Mouse (Mus musculus) ovary, postnatal 36 days (tissue): ENCODE results near the gene Nrxn3.

Source experiments
- DNase-seq: peaks from one replicate; pipeline ENCODE4 v3.0.0; 2022; ENCODE audit warnings: low spot score, mixed read lengths

Gene Nrxn3

GRCm38 (mm10) chr12:90131927-90132869 is 1409.5 kb downstream of the Nrxn3 start:
- no peak for DNase-seq

- DNase-seq, result no peak
These were observed 1419.3 kb downstream of the Nrxn3 start for GRCm38 (mm10) chr12:90142011-90142410.

GRCm38 (mm10) chr12:90144247-90144646 is 1421.6 kb downstream of the Nrxn3 start:
- no peak for DNase-seq

GRCm38 (mm10) chr12:90158131-90158772 is 1435.6 kb downstream of the Nrxn3 start:
- DNase-seq, result no peak

- DNase-seq, result no peak
These were observed 1437.2 kb downstream of the Nrxn3 start for GRCm38 (mm10) chr12:90159911-90160310.

- no peak for DNase-seq
These were observed 1443.4 kb downstream of the Nrxn3 start for GRCm38 (mm10) chr12:90166118-90166517.

GRCm38 (mm10) chr12:90181566-90181965 is 1458.9 kb downstream of the Nrxn3 start:
- no peak for DNase-seq

GRCm38 (mm10) chr12:90183021-90183420 is 1460.3 kb downstream of the Nrxn3 start:
- DNase-seq, result no peak

GRCm38 (mm10) chr12:90196161-90196560 is 1473.5 kb downstream of the Nrxn3 start:
- DNase-seq, result no peak

- no peak for DNase-seq
These were observed 1475.3 kb downstream of the Nrxn3 start for GRCm38 (mm10) chr12:90197994-90198393.

- DNase-seq, result no peak
These were observed 1479.8 kb downstream of the Nrxn3 start for GRCm38 (mm10) chr12:90202501-90202900.

GRCm38 (mm10) chr12:90211410-90211809 is 1488.7 kb downstream of the Nrxn3 start:
- DNase-seq, result no peak

- no peak for DNase-seq
These were observed 1494.4 kb downstream of the Nrxn3 start for GRCm38 (mm10) chr12:90217060-90217459.

- no peak for DNase-seq
These were observed 1506.4 kb downstream of the Nrxn3 start for GRCm38 (mm10) chr12:90229062-90229461.

- no peak for DNase-seq
These were observed 1513.4 kb downstream of the Nrxn3 start for GRCm38 (mm10) chr12:90236093-90236492.

GRCm38 (mm10) chr12:90260301-90260700 is 1537.6 kb downstream of the Nrxn3 start:
- no peak for DNase-seq

GRCm38 (mm10) chr12:90268111-90268510 is 1545.4 kb downstream of the Nrxn3 start:
- no peak for DNase-seq

- DNase-seq, result no peak
These were observed 1548.2 kb downstream of the Nrxn3 start for GRCm38 (mm10) chr12:90270763-90271379.

GRCm38 (mm10) chr12:90274621-90275236 is 1552.1 kb downstream of the Nrxn3 start:
- no peak for DNase-seq

GRCm38 (mm10) chr12:90281236-90281635 is 1558.6 kb downstream of the Nrxn3 start:
- no peak for DNase-seq

- DNase-seq, result no peak
These were observed 1560.3 kb downstream of the Nrxn3 start for GRCm38 (mm10) chr12:90283022-90283421.

- DNase-seq, result no peak
These were observed 1580.0 kb downstream of the Nrxn3 start for GRCm38 (mm10) chr12:90302671-90303070.
